Mouse (Mus musculus) heart, adult 11 months (tissue): ENCODE data around the gene Ammecr1.
A peak's percentile ranks its signal among the peaks of the same experiment; 100 is the strongest.

Experiments used
- DNase-seq: peaks from one replicate; pipeline ENCODE4 v3.0.0; 2022

Ammecr1 gene

GRCm38 (mm10) chrX:142914208-142914607 lies 52.3 kb downstream of the Ammecr1 start:
- DNase-seq: no peak

GRCm38 (mm10) chrX:142903854-142904253 lies 62.7 kb downstream of the Ammecr1 start:
- no peak for DNase-seq

GRCm38 (mm10) chrX:142902599-142902998 lies 63.9 kb downstream of the Ammecr1 start:
- DNase-seq: no peak

GRCm38 (mm10) chrX:142901915-142902314 lies 64.6 kb downstream of the Ammecr1 start:
- DNase-seq: no peak

GRCm38 (mm10) chrX:142898295-142898887 lies 68.1 kb downstream of the Ammecr1 start:
- no peak for DNase-seq

- no peak for DNase-seq
These were observed 69.0 kb downstream of the Ammecr1 start for GRCm38 (mm10) chrX:142897477-142898000.

GRCm38 (mm10) chrX:142895316-142895715 lies 71.2 kb downstream of the Ammecr1 start:
- DNase-seq: no peak

- no peak for DNase-seq
These were observed 80.6 kb downstream of the Ammecr1 start for GRCm38 (mm10) chrX:142885962-142886361.

- no peak for DNase-seq
These were observed 82.9 kb downstream of the Ammecr1 start for GRCm38 (mm10) chrX:142883593-142883992.

- DNase-seq: no peak
These were observed 84.3 kb downstream of the Ammecr1 start for GRCm38 (mm10) chrX:142882255-142882654.

- DNase-seq: peak; percentile 86
These were observed 96.7 kb downstream of the Ammecr1 start for GRCm38 (mm10) chrX:142869844-142870243.

GRCm38 (mm10) chrX:142848032-142848431 lies 118.5 kb downstream of the Ammecr1 start:
- no peak for DNase-seq

- peak; percentile 65 for DNase-seq
These were observed 120.3 kb downstream of the Ammecr1 start for GRCm38 (mm10) chrX:142846266-142846665.

- DNase-seq: no peak
These were observed 124.6 kb downstream of the Ammecr1 start for GRCm38 (mm10) chrX:142841916-142842315.

GRCm38 (mm10) chrX:142839411-142839810 lies 127.1 kb downstream of the Ammecr1 start:
- DNase-seq: peak; percentile 68

GRCm38 (mm10) chrX:142838841-142839240 lies 127.7 kb downstream of the Ammecr1 start:
- peak; percentile 83 for DNase-seq

GRCm38 (mm10) chrX:142837316-142837715 lies 129.2 kb downstream of the Ammecr1 start:
- DNase-seq: no peak

- DNase-seq: no peak
These were observed 130.1 kb downstream of the Ammecr1 start for GRCm38 (mm10) chrX:142836399-142836798.

- DNase-seq: peak; percentile 93
These were observed 131.7 kb downstream of the Ammecr1 start for GRCm38 (mm10) chrX:142834807-142835206.

- DNase-seq: peak; percentile 95
These were observed 133.2 kb downstream of the Ammecr1 start for GRCm38 (mm10) chrX:142833164-142833796.

- no peak for DNase-seq
These were observed 134.3 kb downstream of the Ammecr1 start for GRCm38 (mm10) chrX:142832221-142832620.

GRCm38 (mm10) chrX:142830572-142830971 lies 136.0 kb downstream of the Ammecr1 start:
- DNase-seq: peak; percentile 96

GRCm38 (mm10) chrX:142829866-142830470 lies 136.6 kb downstream of the Ammecr1 start:
- DNase-seq: peak; percentile 93

GRCm38 (mm10) chrX:142829267-142829666 lies 137.3 kb downstream of the Ammecr1 start:
- DNase-seq: no peak
